Comparison of ENCODE assay signal across 9 mouse cellular contexts in the genomic region with DNA sequence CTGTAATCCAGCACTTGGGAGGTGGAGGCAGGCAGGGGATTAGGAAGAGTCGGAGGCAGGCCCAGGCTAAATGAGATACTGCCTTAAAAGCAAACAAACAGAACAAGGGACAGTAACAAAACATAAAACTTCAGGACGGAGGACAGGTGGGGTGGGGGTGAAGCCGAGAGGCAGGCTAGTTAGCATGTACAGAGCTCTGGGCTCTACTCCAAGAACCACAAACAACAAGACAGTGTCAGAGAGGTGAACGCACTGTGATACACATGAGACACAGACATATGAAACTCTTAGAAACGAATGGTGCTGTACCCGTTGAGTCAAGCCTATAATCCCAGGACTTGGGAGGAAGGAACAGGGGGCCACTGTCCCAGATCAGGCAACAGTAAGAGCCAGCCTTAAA. TPM values are rescaled to one million over a fixed set of nuclear protein-coding genes. Genes with fewer than 3 reads are reported as not detected.
DNase-seq lines count a peak whose midpoint lies in the region; ATAC-seq and TF ChIP-seq lines count a peak whose summit lies in the region.
"Had no signal": no experiment of that assay in that cellular context is flagged by ENCODE, and none has a peak within 500 bp of the region (broad histone marks: within the 10 kb centered on the region; RNA-seq: fewer than 3 reads in every experiment).

No protein-coding gene starts in this region.

- no peaks in the 10 kb centered on the region for H3K9me3 ChIP-seq in hindbrain, postnatal 0 days (ENCODE audit: low read length)
- no peaks in the 10 kb centered on the region for H3K9me3 ChIP-seq in hindbrain, embryonic 12.5 days (replicated peaks)
- no peaks in the 10 kb centered on the region for H3K9me3 ChIP-seq in G1E (replicated peaks)
- no peaks in the 10 kb centered on the region for H3K9me3 ChIP-seq in liver, embryonic 11.5 days (ENCODE audit: control insufficient read depth, low read length)
- H3K9me3 ChIP-seq: limb, embryonic 15.5 days had no signal

- no peaks in the 10 kb centered on the region for H3K27me3 ChIP-seq in hindbrain, postnatal 0 days (ENCODE audit: insufficient read depth, low read length)
- no peaks in the 10 kb centered on the region for H3K27me3 ChIP-seq in hindbrain, embryonic 12.5 days
- H3K27me3 ChIP-seq in G1E (ENCODE audit: insufficient read depth, low read length), result no peaks in the 10 kb centered on the region
- no peaks in the 10 kb centered on the region for H3K27me3 ChIP-seq in liver, embryonic 11.5 days (replicated peaks; ENCODE audit: control insufficient read depth, insufficient read depth, low read length)
- H3K27me3 ChIP-seq: limb, embryonic 15.5 days had no signal

- H3K4me1 ChIP-seq in hindbrain, postnatal 0 days (ENCODE audit: insufficient read depth, low read length), result no peaks in the 10 kb centered on the region
- peaks cover 18% of the 10 kb centered on the region for H3K4me1 ChIP-seq in hindbrain, embryonic 12.5 days
- H3K4me1 ChIP-seq in G1E (ENCODE audit: insufficient read depth, low read depth, low read length), result peaks cover 83% of the 10 kb centered on the region
- H3K4me1 ChIP-seq in liver, embryonic 11.5 days (replicated peaks; ENCODE audit: control insufficient read depth, insufficient read depth, low read length), result peaks cover 62% of the 10 kb centered on the region

- ATAC-seq in hindbrain, postnatal 0 days, result 0 out of 2 replicates have a peak, but pooled peaks have one; percentile 48
- ATAC-seq in hindbrain, embryonic 12.5 days (ENCODE audit: low FRiP score), result no peak
- ATAC-seq in G1E (ENCODE audit: extremely low read depth, insufficient number of reproducible peaks, low FRiP score, poor library complexity, severe bottlenecking), result no peak
- no peak for ATAC-seq in liver, embryonic 11.5 days (replicated peaks; ENCODE audit: low FRiP score)

- intact Hi-C loops in gastrocnemius, postnatal 14 days (cut with DNase I; ENCODE audit: low total_unique reads), result loop anchor here (10.0 kb wide), 1 partner anchor 49 kb away; no protein-coding TSS in a partner anchor

- no peaks in the 10 kb centered on the region for H3K36me3 ChIP-seq in hindbrain, postnatal 0 days (ENCODE audit: insufficient read depth, low read length)
- no peaks in the 10 kb centered on the region for H3K36me3 ChIP-seq in hindbrain, embryonic 12.5 days
- peaks cover 40% of the 10 kb centered on the region for H3K36me3 ChIP-seq in G1E (replicated peaks)
- H3K36me3 ChIP-seq in liver, embryonic 11.5 days (ENCODE audit: control insufficient read depth, insufficient read depth, low read length), result no peaks in the 10 kb centered on the region
- H3K36me3 ChIP-seq: limb, embryonic 15.5 days had no signal

- no peak overlapping the region for H3K4me3 ChIP-seq in hindbrain, postnatal 0 days (ENCODE audit: low read length)
- H3K4me3 ChIP-seq in hindbrain, embryonic 12.5 days, result no peak overlapping the region
- H3K4me3 ChIP-seq in G1E (ENCODE audit: low read depth, low read length), result peak overlapping the region; percentile 25; the same call in 1 of the 2 replicates
- H3K4me3 ChIP-seq in liver, embryonic 11.5 days (ENCODE audit: low read depth, low read length), result no peak overlapping the region
- H3K4me3 ChIP-seq: limb, embryonic 15.5 days had no signal

- no peak overlapping the region for H3K4me2 ChIP-seq in hindbrain, postnatal 0 days (ENCODE audit: low read depth, low read length)
- no peak overlapping the region for H3K4me2 ChIP-seq in hindbrain, embryonic 12.5 days (replicated peaks)
- H3K4me2 ChIP-seq in liver, embryonic 11.5 days, result peak overlapping the region; percentile 21
- H3K4me2 ChIP-seq: limb, embryonic 15.5 days had no signal

- no peak for TF ChIP-seq CTCF in hindbrain, postnatal 0 days (IDR thresholded peaks at IDR 0.05; ENCODE audit: low read depth)
- TF ChIP-seq CTCF in G1E (IDR thresholded peaks at IDR 0.05; ENCODE audit: low read depth, low read length), result no peak

- no peak overlapping the region for H3K27ac ChIP-seq in hindbrain, postnatal 0 days
- H3K27ac ChIP-seq in hindbrain, embryonic 12.5 days, result no peak overlapping the region
- H3K27ac ChIP-seq in liver, embryonic 11.5 days (ENCODE audit: low read depth, low read length), result peak overlapping the region; percentile 64
- H3K27ac ChIP-seq: limb, embryonic 15.5 days had no signal

- DNase-seq in hindbrain, postnatal 0 days (ENCODE audit: low spot score), result no peak
- DNase-seq in 3T3-L1 (ENCODE audit: low read depth, low spot score) (peak; percentile 36), G1E (ENCODE audit: low spot score) (no peak)
- DNase-seq in liver, embryonic 11.5 days (ENCODE audit: low spot score), result no peak
- DNase-seq in ovary, postnatal 10 days (ENCODE audit: low spot score), result no peak
- DNase-seq in gastrocnemius, postnatal 14 days, result no peak
- no peak for DNase-seq in spleen, postnatal 36 days (ENCODE audit: low spot score in 2 of 2)

- H3K9ac ChIP-seq in hindbrain, postnatal 0 days (replicated peaks; ENCODE audit: low read length), result no peak overlapping the region
- no peak overlapping the region for H3K9ac ChIP-seq in hindbrain, embryonic 12.5 days
- H3K9ac ChIP-seq in liver, embryonic 11.5 days (ENCODE audit: low read depth, low read length), result no peak overlapping the region; the same call in 1 of the 2 replicates
- H3K9ac ChIP-seq: limb, embryonic 15.5 days had no signal

- WGBS in hindbrain, postnatal 0 days, result 47% methylated on average over 6 of the region's 6 CpGs
- 64% methylated on average over 6 of the region's 6 CpGs for WGBS in hindbrain, embryonic 12.5 days
- 59% methylated on average over 6 of the region's 6 CpGs for WGBS in liver, embryonic 11.5 days

RNA-seq across cellular contexts. Expression of gene Nt5c3, which starts 19.9 kb away (rescaled TPM):
- 38.4 and 83.8 TPM in 2 replicates for total RNA-seq in hindbrain, postnatal 0 days (2014; rRNA removed)
- polyA plus RNA-seq in hindbrain, postnatal 0 days (2015; fragmentation: Nextera tagmentation; extraction: Ambion mirVana), result 153 and 155 TPM in 2 replicates
- 102 and 106 TPM in 2 replicates for polyA plus RNA-seq in hindbrain, embryonic 12.5 days (2016; fragmentation: Nextera tagmentation; extraction: Ambion mirVana)
- total RNA-seq in G1E (2014; fragmentation: Nextera tagmentation) (274 and 280 TPM in 2 replicates), G1E (2017) (292 and 317 TPM in 2 replicates)
- 120 and 122 TPM in 2 replicates for polyA plus RNA-seq in G1E (2012)
- 164 and 171 TPM in 2 replicates for polyA plus RNA-seq in liver, embryonic 11.5 days (2014; fragmentation: Nextera tagmentation; extraction: Ambion mirVana)
- total RNA-seq in gastrocnemius, postnatal 14 days (2021), result 10 to 100 TPM; 53.9 to 58.8 TPM

RNA-seq across cellular contexts. Expression of gene Vmn1r4, which starts 20.0 kb away (rescaled TPM):
- total RNA-seq in hindbrain, postnatal 0 days (2014; rRNA removed), result 0.37 TPM in 1 of 2 replicates, not detected in the other
- polyA plus RNA-seq in hindbrain, postnatal 0 days (2015; fragmentation: Nextera tagmentation; extraction: Ambion mirVana), result 0.46 and 0.58 TPM in 2 replicates
- 0.27 and 0.36 TPM in 2 replicates for polyA plus RNA-seq in hindbrain, embryonic 12.5 days (2016; fragmentation: Nextera tagmentation; extraction: Ambion mirVana)
- total RNA-seq in G1E (2014; fragmentation: Nextera tagmentation), result 2.6 TPM in 1 of 2 replicates, not detected in the other
- 0.87 and 1.9 TPM in 2 replicates for total RNA-seq in G1E (2017)
- not detected in 2 replicates for polyA plus RNA-seq in G1E (2012)
- polyA plus RNA-seq in liver, embryonic 11.5 days (2014; fragmentation: Nextera tagmentation; extraction: Ambion mirVana), result 0.18 and 0.57 TPM in 2 replicates
- under 1 TPM; 0.10 to 0.18 TPM for total RNA-seq in gastrocnemius, postnatal 14 days (2021)
